Mouse (Mus musculus) stomach, embryonic 15.5 days (tissue): ENCODE measurements around the gene Pcdh9. TPM values are rescaled to one million over a fixed set of nuclear protein-coding genes. Genes with fewer than 3 reads are reported as not detected.

Experiments
- ATAC-seq: fragments of 200-750 bp; cut with Nextera tagmentation; 2 replicates; pipeline ENCODE4 v1.8.0; 2017; ENCODE audit warnings: low read depth, moderate number of reproducible peaks, moderate TSS enrichment; ENCODE audit not compliant: insufficient read depth, low FRiP score
- H3K27ac ChIP-seq: fragments of 300-500 bp; sonication (generic); 2 replicates; pipeline ENCODE4 v1.5.1; 2015; ENCODE audit warnings: mild to moderate bottlenecking, inconsistent platforms
- H3K27me3 ChIP-seq: fragments of 300-500 bp; sonication (generic); replicated peaks from 2 replicates; pipeline ENCODE4 v1.6.1; 2015; ENCODE audit warnings: inconsistent platforms
- H3K36me3 ChIP-seq: fragments of 300-500 bp; sonication (generic); 2 replicates; pipeline ENCODE4 v1.6.1; 2015; ENCODE audit warnings: inconsistent platforms
- H3K4me1 ChIP-seq: fragments of 300-500 bp; sonication (generic); 2 replicates; pipeline ENCODE4 v1.6.1; 2015; ENCODE audit warnings: inconsistent platforms
- H3K4me2 ChIP-seq: fragments of 300-500 bp; sonication (generic); 2 replicates; pipeline ENCODE4 v1.6.1; 2015; ENCODE audit warnings: mild to moderate bottlenecking, inconsistent platforms
- H3K4me3 ChIP-seq: fragments of 300-500 bp; sonication (generic); replicated peaks from 2 replicates; pipeline ENCODE4 v1.5.1; 2015; ENCODE audit warnings: inconsistent platforms
- H3K9ac ChIP-seq: fragments of 300-500 bp; sonication (generic); 2 replicates; pipeline ENCODE4 v1.6.1; 2015; ENCODE audit warnings: inconsistent platforms
- H3K9me3 ChIP-seq: fragments of 300-500 bp; sonication (generic); 2 replicates; pipeline ENCODE4 v1.6.1; 2016; ENCODE audit warnings: inconsistent platforms
- WGBS: fragments of 180-500 bp; shearing (Covaris S2); methylation state at CpG from one replicate; pipeline ENCODE4 v1.1.7; 2015; 5-methylcytosine and 5-hydroxymethylcytosine counted together
- polyA plus RNA-seq: library from polyadenylated mRNA; unstranded; fragments of >200 nt; fragmentation: Nextera tagmentation; extraction: Ambion mirVana; gene quantifications from 2 replicates; pipeline ENCODE4 v1.2.1, GENCODE M21; 2015

Gene Pcdh9
- polyA plus RNA-seq, 1 experiment from 2014 or later, result 21.8 TPM

DNA sequence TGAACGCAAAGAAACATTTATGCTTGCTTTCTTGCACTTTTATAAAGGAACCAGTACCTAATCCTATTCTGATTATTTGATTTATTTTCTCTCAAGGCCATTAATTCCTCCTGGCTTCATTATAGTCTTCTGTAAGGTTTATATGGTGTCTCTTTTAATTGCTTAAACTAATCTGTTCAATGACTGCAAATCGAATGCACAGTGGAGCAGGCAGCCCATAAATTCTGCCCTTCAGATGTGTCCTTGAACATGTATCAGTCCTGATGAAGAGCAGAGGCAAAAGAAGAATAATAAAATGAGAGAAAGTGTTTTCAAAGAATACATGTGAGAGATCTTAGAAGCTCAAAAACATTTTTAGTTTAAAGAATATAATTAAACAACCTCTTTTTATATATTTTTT is 263.2 kb downstream of the Pcdh9 start:
- WGBS, result 76% methylated on average over 2 of the region's 2 CpGs
- ATAC-seq, result no peak

DNA sequence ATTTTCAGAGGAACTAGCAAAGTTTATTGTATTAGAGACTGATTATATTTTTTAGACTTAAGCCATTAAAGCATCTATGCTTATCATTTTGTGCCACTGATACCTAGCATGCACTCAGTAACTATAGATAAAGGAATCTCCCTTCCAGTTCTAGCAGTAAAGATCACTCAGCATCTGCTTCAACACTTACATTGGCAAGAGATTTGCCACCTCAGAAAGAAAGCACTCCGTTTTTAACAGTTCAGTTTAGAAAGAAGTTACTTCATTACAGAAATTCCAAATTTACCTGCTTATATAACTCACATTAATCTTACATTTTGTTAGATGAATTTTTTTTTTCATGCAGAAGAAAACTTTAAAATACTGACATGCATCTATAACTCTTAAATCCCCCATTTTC is 266.3 kb downstream of the Pcdh9 start:
- no peaks in the 10 kb centered on the region for H3K27me3 ChIP-seq
- 73% methylated on average over 1 of the region's 1 CpGs for WGBS
- H3K4me1 ChIP-seq, result no peaks in the 10 kb centered on the region
- no peak overlapping the region for H3K4me2 ChIP-seq
- no peak overlapping the region for H3K9ac ChIP-seq
- H3K9me3 ChIP-seq, result no peaks in the 10 kb centered on the region
- ATAC-seq, result no peak
- no peak overlapping the region for H3K27ac ChIP-seq
- no peak overlapping the region for H3K4me3 ChIP-seq
- H3K36me3 ChIP-seq, result no peaks in the 10 kb centered on the region

More for the DNA sequence above, 263.2 kb downstream of the Pcdh9 start:
- H3K4me3 ChIP-seq, result no peak overlapping the region
- no peak overlapping the region for H3K4me2 ChIP-seq
- no peaks in the 10 kb centered on the region for H3K36me3 ChIP-seq
- H3K9ac ChIP-seq, result no peak overlapping the region
- no peaks in the 10 kb centered on the region for H3K4me1 ChIP-seq
- no peaks in the 10 kb centered on the region for H3K9me3 ChIP-seq
- no peaks in the 10 kb centered on the region for H3K27me3 ChIP-seq
- no peak overlapping the region for H3K27ac ChIP-seq

DNA sequence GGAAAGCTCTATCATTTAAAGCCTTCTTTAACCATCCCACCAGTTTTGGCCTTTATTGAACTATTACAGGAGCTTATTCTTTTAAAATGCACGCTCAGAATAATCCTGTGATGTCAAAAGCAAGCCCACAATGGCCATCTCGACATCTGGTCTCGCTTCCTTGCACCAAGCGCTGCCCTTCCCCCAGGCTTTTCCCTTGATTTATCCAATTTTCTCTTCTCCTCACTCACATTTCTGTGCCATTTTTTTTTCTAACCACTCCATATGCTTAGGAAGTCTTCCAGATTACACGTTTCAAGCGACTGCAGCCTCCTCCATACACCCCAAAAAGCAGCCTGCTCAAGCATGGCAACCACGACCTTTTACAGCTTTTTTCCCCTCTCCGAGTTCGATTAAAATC is 269.3 kb downstream of the Pcdh9 start:
- WGBS, result 83% methylated on average over 9 of the region's 9 CpGs
- Histone ChIP-seq H3K4me3 (no peak overlapping the region), H3K27me3 (no peaks in the 10 kb centered on the region), H3K36me3 (no peaks in the 10 kb centered on the region), H3K9me3 (no peaks in the 10 kb centered on the region), H3K9ac (no peak overlapping the region), H3K4me1 (no peaks in the 10 kb centered on the region), H3K4me2 (no peak overlapping the region), H3K27ac (no peak overlapping the region)
- no peak for ATAC-seq

DNA sequence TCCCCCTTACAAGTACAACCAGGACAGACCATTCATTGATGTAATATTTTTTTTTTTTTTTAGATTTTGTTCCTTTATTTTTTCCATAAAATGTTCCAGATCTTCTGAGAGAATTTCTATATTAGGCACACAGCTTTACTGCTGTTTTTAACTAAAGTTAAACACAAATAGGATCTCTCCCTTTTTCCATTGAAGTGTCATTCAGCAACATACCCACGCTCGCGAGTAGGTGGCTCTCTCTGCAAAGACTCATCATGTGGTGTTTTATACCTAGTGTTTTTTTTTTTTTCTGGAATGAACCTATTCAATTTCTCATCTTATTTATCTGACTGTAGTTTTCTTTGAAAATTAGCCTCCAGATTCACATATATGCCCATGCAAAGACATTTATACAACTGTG is 282.9 kb downstream of the Pcdh9 start:
- Histone ChIP-seq H3K27me3 (no peaks in the 10 kb centered on the region), H3K9ac (no peak overlapping the region), H3K4me1 (no peaks in the 10 kb centered on the region), H3K27ac (no peak overlapping the region), H3K9me3 (no peaks in the 10 kb centered on the region), H3K4me2 (no peak overlapping the region), H3K4me3 (no peak overlapping the region), H3K36me3 (no peaks in the 10 kb centered on the region)
- WGBS, result 97% methylated on average over 3 of the region's 3 CpGs
- no peak for ATAC-seq

DNA sequence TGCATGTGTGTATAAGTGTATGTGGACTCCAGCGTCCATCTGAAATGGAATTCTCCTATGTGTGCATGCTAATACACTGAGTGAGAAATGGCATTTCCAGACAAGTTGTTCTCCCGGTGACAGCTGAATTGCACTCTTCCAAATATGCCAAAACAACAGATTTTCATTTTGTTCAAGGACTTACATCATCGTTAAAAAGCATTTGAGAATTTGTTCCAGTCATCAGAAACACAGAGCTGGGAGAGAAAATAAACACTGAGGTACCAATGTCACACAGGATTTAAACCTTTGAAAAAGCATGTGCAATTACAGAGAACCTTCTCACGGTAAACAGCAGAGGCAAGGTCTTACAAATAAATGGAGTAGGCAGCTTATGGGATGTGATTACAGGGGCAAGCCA is 290.5 kb downstream of the Pcdh9 start:
- Histone ChIP-seq H3K4me2 (no peak overlapping the region), H3K9me3 (no peaks in the 10 kb centered on the region), H3K27me3 (no peaks in the 10 kb centered on the region), H3K27ac (no peak overlapping the region), H3K36me3 (no peaks in the 10 kb centered on the region), H3K4me3 (no peak overlapping the region), H3K4me1 (no peaks in the 10 kb centered on the region), H3K9ac (no peak overlapping the region)
- ATAC-seq, result no peak
- WGBS, result 62% methylated on average over 4 of the region's 4 CpGs

DNA sequence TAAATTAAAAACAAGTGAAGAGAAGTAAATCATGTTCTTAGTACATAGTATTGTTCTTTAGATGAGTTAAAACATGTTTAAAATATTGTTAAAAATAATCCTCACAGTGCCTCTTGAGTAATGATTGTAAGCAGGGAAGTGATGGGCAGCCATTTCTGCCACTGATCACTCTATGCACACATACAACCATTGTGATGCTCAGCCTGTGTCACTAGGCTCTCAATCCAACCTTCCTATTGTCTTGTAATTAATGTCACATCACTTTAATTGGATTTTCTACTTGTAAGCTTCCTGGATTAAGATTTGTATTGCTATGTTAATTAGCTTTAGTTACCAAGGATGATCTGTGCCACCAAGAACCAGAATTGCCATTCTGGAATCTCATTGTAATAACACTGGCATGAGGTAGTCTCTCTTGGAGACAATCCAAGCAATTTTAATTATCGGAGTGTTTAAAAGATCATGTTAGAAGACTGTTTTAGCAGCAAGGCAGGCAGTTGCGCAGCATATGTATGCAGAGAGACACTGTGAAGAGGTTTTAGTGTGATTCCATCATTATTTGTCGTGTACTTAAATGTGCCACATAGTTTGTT is 305.0 kb downstream of the Pcdh9 start:
- H3K27me3 ChIP-seq, result no peaks in the 10 kb centered on the region
- H3K4me2 ChIP-seq, result no peak overlapping the region
- ATAC-seq, result no peak
- 67% methylated on average over 3 of the region's 3 CpGs for WGBS
- H3K36me3 ChIP-seq, result no peaks in the 10 kb centered on the region
- H3K9ac ChIP-seq, result no peak overlapping the region
- no peak overlapping the region for H3K27ac ChIP-seq
- no peaks in the 10 kb centered on the region for H3K4me1 ChIP-seq
- H3K9me3 ChIP-seq, result no peaks in the 10 kb centered on the region
- H3K4me3 ChIP-seq, result no peak overlapping the region

DNA sequence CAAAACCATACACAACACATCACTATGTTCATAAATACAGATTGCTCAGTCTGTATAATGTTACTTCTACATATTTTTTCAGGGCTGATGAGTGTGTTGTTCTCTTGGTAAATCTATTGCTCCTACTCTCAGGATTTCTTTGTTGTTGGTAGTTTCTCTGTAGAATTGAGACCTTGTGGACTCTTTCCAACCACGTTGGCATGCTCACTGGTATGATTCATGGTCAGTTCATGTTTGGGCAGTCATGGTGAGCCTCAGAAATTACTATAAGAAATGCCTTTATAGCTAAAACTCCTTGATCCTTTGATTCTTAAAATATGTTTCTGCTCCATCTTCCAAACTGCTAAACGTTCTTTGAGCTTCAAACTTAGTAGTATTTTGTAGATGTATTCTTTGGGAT is 326.1 kb downstream of the Pcdh9 start:
- H3K4me2 ChIP-seq, result no peak overlapping the region
- H3K36me3 ChIP-seq, result no peaks in the 10 kb centered on the region
- H3K27ac ChIP-seq, result no peak overlapping the region
- H3K4me1 ChIP-seq, result no peaks in the 10 kb centered on the region
- H3K4me3 ChIP-seq, result no peak overlapping the region
- ATAC-seq, result no peak
- no peaks in the 10 kb centered on the region for H3K9me3 ChIP-seq
- no peak overlapping the region for H3K9ac ChIP-seq
- 70% methylated on average over 2 of the region's 2 CpGs for WGBS
- no peaks in the 10 kb centered on the region for H3K27me3 ChIP-seq

DNA sequence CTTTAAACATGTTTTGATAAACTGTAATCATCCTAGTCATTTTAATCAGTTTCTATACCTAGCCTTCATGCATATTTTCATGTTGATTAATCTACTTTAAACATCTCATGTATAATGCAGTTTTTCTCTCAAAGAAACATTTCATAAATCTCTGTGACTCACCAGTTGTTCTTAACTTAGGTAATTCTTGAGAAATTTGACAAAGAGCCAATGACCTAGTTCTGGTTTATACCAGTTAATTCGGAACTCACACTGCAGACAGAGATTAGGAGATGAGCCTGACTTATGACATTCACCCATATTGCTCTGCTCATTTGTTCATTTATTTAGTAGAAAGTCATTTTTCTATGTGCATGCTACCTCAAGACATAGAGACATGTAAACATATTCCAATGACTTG is 328.9 kb downstream of the Pcdh9 start:
- H3K27me3 ChIP-seq, result no peaks in the 10 kb centered on the region
- H3K4me3 ChIP-seq, result no peak overlapping the region
- H3K4me1 ChIP-seq, result no peaks in the 10 kb centered on the region
- 71% methylated on average over 1 of the region's 1 CpGs for WGBS
- H3K9me3 ChIP-seq, result no peaks in the 10 kb centered on the region
- H3K27ac ChIP-seq, result no peak overlapping the region
- no peaks in the 10 kb centered on the region for H3K36me3 ChIP-seq
- no peak overlapping the region for H3K9ac ChIP-seq
- no peak for ATAC-seq
- no peak overlapping the region for H3K4me2 ChIP-seq

DNA sequence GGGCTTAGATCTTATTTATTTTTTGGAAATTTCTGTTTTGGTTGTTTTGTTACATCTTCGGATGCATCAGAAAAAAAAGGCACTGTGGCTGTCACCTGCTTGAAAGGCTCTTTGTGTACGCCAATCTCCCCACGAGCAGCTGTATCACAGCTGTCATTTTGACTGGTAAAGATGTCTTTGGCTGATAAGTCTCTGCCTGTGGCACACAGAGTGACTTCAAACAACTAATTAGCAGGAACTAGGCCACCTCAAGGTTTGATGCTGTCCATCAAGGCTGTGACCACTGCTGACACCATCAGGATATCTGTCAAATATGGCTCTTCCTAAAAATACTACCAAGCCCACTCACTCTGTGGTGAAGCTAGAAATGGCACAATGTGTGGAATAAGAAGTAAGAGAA is 336.7 kb downstream of the Pcdh9 start:
- no peaks in the 10 kb centered on the region for H3K4me1 ChIP-seq
- no peak overlapping the region for H3K9ac ChIP-seq
- H3K36me3 ChIP-seq, result no peaks in the 10 kb centered on the region
- ATAC-seq, result no peak
- H3K9me3 ChIP-seq, result no peaks in the 10 kb centered on the region
- WGBS, result 67% methylated on average over 3 of the region's 3 CpGs
- H3K27me3 ChIP-seq, result no peaks in the 10 kb centered on the region
- H3K4me2 ChIP-seq, result no peak overlapping the region
- no peak overlapping the region for H3K4me3 ChIP-seq
- no peak overlapping the region for H3K27ac ChIP-seq

DNA sequence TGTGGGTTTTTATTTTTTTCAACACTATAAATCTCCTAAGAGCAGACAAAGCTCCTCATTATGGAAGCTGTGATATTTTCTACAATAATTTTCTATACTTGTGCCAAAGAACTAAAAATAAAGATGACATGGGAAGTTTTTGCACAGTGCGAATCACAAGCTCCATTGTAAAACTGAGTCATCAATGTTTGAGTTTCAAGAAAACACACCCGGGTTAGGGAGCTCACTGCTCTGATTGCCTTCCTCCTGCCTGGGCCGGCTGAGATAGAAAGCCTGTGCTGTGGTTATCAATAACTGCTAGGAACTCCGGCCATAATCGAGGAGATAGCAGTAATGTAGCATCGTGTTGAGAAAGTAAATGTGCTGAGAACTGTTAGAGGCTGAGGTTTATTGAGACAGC is 344.9 kb downstream of the Pcdh9 start:
- H3K27ac ChIP-seq, result no peak overlapping the region
- no peaks in the 10 kb centered on the region for H3K9me3 ChIP-seq
- no peak overlapping the region for H3K4me3 ChIP-seq
- no peaks in the 10 kb centered on the region for H3K4me1 ChIP-seq
- 65% methylated on average over 6 of the region's 6 CpGs for WGBS
- H3K36me3 ChIP-seq, result no peaks in the 10 kb centered on the region
- no peak for ATAC-seq
- no peaks in the 10 kb centered on the region for H3K27me3 ChIP-seq
- no peak overlapping the region for H3K4me2 ChIP-seq
- H3K9ac ChIP-seq, result no peak overlapping the region

DNA sequence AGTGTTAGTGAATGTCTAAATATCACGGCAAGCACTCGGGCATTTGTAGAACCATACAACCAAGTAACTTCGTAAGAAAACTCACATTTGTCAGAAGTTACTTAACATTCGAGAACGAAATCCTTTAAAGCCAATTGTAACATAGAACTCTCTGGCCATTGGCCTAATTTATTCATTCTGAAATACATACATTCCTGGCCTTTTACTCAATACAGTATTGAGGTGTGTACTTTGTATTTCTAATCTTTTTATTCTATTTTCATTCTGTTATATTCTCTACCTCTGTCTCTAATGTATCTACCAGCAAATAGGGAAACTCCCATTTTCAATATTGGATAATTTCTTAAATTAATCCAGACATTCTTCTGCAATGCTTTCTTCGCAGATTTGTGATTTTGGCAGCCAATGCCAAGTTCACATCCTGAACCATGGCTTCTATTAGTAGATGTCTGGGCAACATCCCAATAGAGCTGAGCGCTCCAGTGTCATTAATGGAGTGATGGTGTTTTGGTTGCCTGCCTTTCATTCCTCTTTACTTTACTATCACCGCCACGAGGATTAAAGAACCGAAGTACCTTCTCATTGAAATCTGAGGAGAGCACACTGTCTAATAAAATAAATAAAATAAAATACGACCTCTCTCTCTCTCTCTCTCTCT is 346.4 kb downstream of the Pcdh9 start:
- H3K36me3 ChIP-seq, result no peaks in the 10 kb centered on the region
- H3K9ac ChIP-seq, result no peak overlapping the region
- no peaks in the 10 kb centered on the region for H3K4me1 ChIP-seq
- no peak overlapping the region for H3K27ac ChIP-seq
- H3K9me3 ChIP-seq, result no peaks in the 10 kb centered on the region
- no peaks in the 10 kb centered on the region for H3K27me3 ChIP-seq
- ATAC-seq, result no peak
- no peak overlapping the region for H3K4me3 ChIP-seq
- 75% methylated on average over 11 of the region's 11 CpGs for WGBS
- H3K4me2 ChIP-seq, result no peak overlapping the region

DNA sequence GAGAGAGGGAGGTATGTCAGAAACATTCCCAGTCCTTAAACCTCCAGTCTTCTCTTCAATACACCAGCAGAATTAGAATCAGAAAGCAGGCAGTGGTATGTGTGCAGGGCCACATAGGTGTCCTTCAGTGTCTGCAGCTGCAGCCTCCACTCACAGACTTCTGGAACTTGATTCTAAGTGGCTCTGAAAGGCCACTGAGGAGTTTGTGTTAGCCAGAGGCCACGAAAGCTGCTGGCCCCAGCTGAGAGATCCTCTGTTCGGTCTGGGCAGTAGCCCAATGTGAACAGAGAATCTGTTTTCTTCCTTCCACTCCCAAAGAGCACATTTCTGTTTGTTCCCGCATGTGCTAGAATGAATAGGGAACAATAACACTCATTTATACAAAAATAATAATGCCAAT is 346.9 kb downstream of the Pcdh9 start:
- no peaks in the 10 kb centered on the region for H3K9me3 ChIP-seq
- no peak overlapping the region for H3K4me3 ChIP-seq
- H3K9ac ChIP-seq, result no peak overlapping the region
- no peak overlapping the region for H3K27ac ChIP-seq
- H3K27me3 ChIP-seq, result no peaks in the 10 kb centered on the region
- 80% methylated on average over 3 of the region's 3 CpGs for WGBS
- H3K36me3 ChIP-seq, result no peaks in the 10 kb centered on the region
- no peak overlapping the region for H3K4me2 ChIP-seq
- no peak for ATAC-seq
- no peaks in the 10 kb centered on the region for H3K4me1 ChIP-seq

DNA sequence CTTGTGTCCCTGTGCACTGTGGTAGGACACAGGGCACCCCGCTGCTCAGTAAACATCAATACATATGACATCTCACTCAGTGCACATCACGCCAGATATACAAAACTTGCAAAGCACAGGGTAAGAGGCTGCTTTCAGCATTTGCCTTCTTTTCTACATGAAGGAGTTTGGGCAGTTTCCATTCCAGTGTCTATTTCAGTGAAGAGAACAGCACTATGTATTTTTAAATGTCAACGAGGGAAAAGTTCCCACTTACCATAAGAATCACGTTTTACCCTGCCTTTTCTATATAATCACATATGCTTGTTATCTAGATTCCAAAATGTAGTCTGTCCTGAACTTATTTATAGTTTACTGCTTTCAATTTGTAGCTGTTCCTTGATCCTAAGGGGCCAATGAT is 355.6 kb downstream of the Pcdh9 start:
- WGBS, result 75% methylated on average over 4 of the region's 4 CpGs
- no peak for ATAC-seq
- no peaks in the 10 kb centered on the region for H3K27me3 ChIP-seq
- no peak overlapping the region for H3K27ac ChIP-seq
- no peak overlapping the region for H3K4me2 ChIP-seq
- H3K9ac ChIP-seq, result no peak overlapping the region
- no peak overlapping the region for H3K4me3 ChIP-seq
- no peaks in the 10 kb centered on the region for H3K9me3 ChIP-seq
- no peaks in the 10 kb centered on the region for H3K4me1 ChIP-seq
- H3K36me3 ChIP-seq, result no peaks in the 10 kb centered on the region
